Mouse (Mus musculus): Measurements from ENCODE around the gene Cnksr3. TPM values are rescaled to one million over a fixed set of nuclear protein-coding genes. Genes with fewer than 3 reads are reported as not detected.

Cnksr3 gene
- total RNA-seq, 4 experiments from 2014 or later: 15.9 to 17.5 (median 15.9) TPM

DNA sequence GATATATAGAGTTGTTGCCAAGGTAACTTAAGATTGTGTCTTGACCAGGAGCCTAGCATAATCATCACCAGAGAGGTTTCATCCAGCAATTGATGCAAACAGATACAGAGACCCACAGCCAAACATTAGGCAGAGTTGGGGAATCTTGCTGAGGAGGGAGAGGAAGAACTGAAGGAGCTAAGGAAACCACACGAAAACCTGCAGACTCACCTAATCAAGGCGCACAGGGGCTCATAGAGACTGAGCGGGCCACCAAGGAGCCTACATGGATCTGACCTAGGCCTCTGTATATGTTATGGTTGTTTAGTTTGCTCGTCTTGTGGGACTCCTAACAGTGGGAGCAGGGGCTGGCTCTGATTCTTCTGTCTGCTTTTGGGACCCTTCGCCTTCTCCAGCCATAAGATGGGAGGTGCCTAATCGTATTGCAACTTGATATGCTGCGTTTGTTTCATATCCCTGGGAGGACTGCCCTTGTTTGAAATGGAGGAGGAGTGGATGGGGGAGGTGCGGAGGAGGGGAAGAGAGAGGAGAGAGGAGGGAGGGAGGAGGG lies 135.3 kb downstream of the Cnksr3 start:
- no peak for DNase-seq

DNA sequence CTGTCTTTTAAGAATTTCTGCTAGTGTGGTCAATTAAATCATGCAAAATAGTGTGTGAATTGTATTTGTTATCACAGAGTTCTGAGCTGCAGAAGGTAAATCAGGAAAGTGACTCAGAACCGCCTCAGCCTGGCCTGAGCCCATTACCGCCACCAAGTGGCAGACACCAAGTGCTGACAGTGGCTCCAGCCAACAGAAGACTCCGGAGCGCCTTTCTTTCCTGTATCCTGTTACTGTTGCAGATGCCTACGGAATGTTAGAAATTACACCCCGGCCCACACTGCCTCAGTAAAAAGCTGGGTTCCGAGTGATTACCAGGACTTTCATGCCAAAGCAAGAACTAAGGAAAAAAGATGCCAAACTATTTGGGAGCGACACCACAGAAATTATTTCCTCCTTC lies 135.8 kb downstream of the Cnksr3 start:
- peak; percentile 45 for DNase-seq

DNA sequence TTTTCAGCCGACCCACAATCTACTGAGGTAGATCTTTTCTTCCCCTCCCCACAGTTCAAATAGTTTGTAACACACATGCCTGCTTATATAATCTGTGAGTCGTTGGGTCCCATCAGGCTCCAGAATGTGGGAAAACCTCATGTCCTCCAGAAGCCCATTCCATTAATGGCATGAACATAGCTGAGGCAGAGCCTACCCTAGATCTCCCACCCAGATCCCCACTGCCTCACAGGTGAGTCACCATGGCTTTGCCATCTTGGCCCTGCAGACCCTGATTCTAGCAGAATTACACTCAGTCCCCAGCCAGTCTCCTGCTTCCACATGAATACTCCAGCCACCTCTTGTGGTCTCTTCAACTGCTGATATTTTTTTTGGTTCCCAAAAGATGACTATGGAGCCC lies 136.4 kb downstream of the Cnksr3 start:
- no peak for DNase-seq

DNA sequence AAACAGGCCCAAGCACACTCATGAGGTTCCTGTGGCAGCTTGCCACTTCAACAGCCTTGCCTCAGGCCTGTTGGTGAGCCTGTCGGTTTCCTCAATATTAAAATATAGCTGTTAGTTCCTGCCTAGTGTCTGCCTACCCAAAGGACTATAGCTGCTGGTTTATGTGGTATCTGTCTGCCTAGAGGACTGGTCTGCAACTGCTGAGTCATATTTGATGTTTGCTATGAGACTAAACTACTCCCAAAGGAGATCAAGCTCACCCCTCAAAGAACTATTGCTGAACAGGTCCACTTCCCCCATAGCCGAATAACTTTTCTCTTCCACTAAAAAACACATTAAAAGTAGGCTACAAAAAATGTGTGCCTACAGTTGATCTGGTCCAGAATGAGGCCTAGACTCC lies 137.8 kb downstream of the Cnksr3 start:
- DNase-seq: no peak

DNA sequence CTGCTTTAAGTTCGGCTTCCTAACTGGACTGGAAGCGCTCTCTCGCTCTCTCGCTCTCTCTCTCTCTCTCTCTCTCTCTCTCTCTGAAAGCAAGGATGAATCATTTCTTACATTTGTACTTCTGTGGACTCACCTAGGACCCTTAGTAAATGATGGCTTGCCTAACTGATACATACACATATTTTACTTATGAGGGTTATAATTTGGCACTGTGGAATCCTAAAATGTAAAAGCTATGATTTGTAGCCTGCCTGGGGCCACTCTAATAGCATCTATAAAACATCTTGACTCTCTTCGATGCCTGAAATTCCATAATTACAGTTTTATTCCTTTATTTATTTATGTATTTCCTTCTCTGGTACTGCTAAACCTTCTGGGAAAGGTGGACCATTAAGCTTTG lies 141.1 kb downstream of the Cnksr3 start:
- no peak for DNase-seq

DNA sequence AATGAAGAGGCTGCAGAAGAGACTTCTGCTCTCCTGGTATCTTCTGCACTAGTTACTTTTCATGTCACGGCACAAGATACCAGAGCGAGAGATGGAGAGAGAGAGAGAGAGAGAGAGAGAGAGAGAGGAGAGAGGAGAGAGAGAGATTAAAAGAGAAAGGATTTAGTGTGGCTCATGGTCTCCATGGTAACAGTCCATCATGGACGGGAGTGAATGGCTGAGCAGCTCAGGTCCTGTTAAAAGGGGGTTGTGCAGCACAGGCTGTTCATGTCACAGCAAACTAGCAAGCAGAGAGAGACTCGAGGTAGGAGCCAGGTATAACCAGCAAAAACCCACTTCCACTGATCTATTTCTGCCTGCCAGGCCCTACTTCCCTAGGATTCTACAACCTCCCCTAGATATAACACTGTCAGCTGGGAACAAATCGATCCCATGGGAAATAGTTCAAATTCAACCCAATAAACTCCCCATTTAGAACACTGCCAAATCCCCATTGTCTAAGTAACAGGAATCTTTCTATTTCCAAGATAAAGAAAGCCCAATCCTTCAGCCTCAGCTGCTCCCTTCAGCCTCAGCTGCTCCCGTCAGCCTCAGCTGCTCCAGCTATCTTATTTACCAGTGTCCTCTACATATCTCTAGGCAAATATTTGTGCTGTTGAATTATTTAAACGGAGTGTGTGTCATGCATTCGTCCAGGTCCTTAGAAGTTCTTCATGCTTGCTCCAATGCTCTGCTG lies 141.8 kb downstream of the Cnksr3 start:
- no peak for DNase-seq

DNA sequence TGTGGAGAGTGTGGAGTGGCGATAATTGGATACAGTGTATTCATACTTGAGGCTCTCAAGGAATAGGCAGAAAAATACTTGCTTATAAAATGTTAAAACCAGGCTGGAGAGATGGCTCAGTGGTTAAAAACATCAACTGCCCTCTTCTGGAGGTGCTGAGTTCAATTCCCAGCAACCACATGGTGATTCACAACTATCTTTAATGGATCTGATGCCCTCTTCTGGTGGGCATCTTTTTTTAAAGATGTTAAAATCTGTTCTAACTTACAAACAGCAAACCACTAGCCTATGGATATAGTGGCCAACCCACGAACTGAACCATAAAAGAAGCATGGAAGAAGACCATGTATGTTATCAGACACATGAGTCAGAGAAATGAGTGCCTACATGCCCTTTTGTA lies 142.9 kb downstream of the Cnksr3 start:
- no peak for DNase-seq

Other genes with a start within 250 kb of the Cnksr3 start
- gene Ipcef1, start 159.8 kb downstream of the Cnksr3 start, total RNA-seq (2022): 1 to 10 TPM; 1.2 to 1.9 (median 1.5) TPM